Mouse (Mus musculus) MEL (cell line): Measurements from ENCODE around the gene Adam30.

ENCODE experiments used
- CTCF ChIP-seq, 3 experiments: IDR thresholded peaks in 2 of 3; conservative IDR thresholded peaks in 1 of 3; 2 replicates each; pipeline ENCODE4 v1.5.1; 2011 to 2012; ENCODE audit warnings: low read length in 3 of 3, low read depth in 2 of 3, mild to moderate bottlenecking in 2 of 3, improper control_type of control experiment in 1 of 3, inconsistent platforms in 1 of 3, mixed read lengths in 1 of 3, moderate library complexity in 1 of 3; ENCODE audit not compliant: control insufficient read depth in 1 of 3, insufficient read depth in 1 of 3, poor library complexity in 1 of 3, severe bottlenecking in 1 of 3
- EP300 ChIP-seq, 2 experiments: IDR thresholded peaks; 2 replicates each; pipeline ENCODE4 v1.6.1; 2011; ENCODE audit warnings: improper control_type of control experiment in 2 of 2, low read length in 2 of 2, low read depth in 1 of 2, mild to moderate bottlenecking in 1 of 2
- KAT2A ChIP-seq: conservative IDR thresholded peaks from 2 replicates; pipeline ENCODE4 v1.6.1; 2012; ENCODE audit warnings: low read depth, low read length, improper control_type of control experiment, inconsistent platforms
- MYB ChIP-seq: IDR thresholded peaks from 2 replicates; pipeline ENCODE4 v1.6.1; 2011; ENCODE audit warnings: mild to moderate bottlenecking, low read depth, low read length, improper control_type of control experiment
- NRF1 ChIP-seq: IDR thresholded peaks from 2 replicates; pipeline ENCODE4 v1.6.1; 2014; ENCODE audit warnings: low read depth, mild to moderate bottlenecking, inconsistent platforms, low read length, improper control_type of control experiment, moderate library complexity; ENCODE audit not compliant: poor library complexity, insufficient read depth, severe bottlenecking
- POLR2A ChIP-seq, 2 experiments: IDR thresholded peaks; 2 replicates each; pipeline ENCODE4 v1.6.1; 2011 to 2012; ENCODE audit warnings: low read length in 2 of 2, mild to moderate bottlenecking in 2 of 2, control low read depth in 1 of 2, improper control_type of control experiment in 1 of 2, low read depth in 1 of 2, moderate library complexity in 1 of 2; ENCODE audit not compliant: control insufficient read depth in 1 of 2, insufficient read depth in 1 of 2, poor library complexity in 1 of 2
- RAD21 ChIP-seq: IDR thresholded peaks from 2 replicates; pipeline ENCODE4 v1.6.1; 2011; ENCODE audit warnings: mild to moderate bottlenecking, low read depth, low read length, improper control_type of control experiment
- TAL1 ChIP-seq: IDR thresholded peaks from 2 replicates; pipeline ENCODE4 v1.6.1; 2012; ENCODE audit warnings: mild to moderate bottlenecking, inconsistent platforms, low read length, moderate library complexity, mixed read lengths
- USF1 ChIP-seq: IDR thresholded peaks from 2 replicates; pipeline ENCODE4 v1.6.1; 2014; ENCODE audit warnings: low read depth, mild to moderate bottlenecking, inconsistent platforms, low read length, improper control_type of control experiment, moderate library complexity

DNA sequence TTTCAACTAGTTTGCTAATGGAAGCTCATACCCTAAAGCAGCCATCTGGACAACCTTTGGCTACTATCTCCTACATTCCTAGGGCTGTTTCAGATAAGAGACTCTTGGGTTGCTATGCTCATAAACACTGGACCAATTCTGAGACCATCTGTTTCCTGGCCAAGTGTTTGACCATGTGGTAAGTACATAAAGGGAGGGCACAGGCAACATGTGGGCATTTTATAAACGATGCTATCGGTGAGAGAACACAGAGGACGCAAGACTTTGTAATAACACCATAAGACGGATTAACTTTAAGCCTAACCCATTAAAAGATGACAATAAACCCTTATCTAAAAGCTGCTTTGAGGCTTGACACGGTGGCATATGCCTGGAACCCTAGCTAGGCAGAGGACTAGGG is 42.9 kb downstream of the Adam30 start:
- TF ChIP-seq CTCF (IDR thresholded peaks at IDR 0.05 in 2 of 3, conservative IDR thresholded peaks at IDR 0.05 in 1 of 3; ENCODE audit: control insufficient read depth in 1 of 3, insufficient read depth in 1 of 3, low read depth in 2 of 3, low read length in 3 of 3, poor library complexity in 1 of 3, severe bottlenecking in 1 of 3) = no peak
- no peak for TF ChIP-seq EP300 (IDR thresholded peaks at IDR 0.05; ENCODE audit: low read depth in 1 of 2, low read length in 2 of 2)
- TF ChIP-seq RAD21 = no peak
- no peak for TF ChIP-seq MYB
- TF ChIP-seq POLR2A (IDR thresholded peaks at IDR 0.05; ENCODE audit: control insufficient read depth in 1 of 2, insufficient read depth in 1 of 2, low read depth in 1 of 2, low read length in 2 of 2, poor library complexity in 1 of 2) = no peak
- no peak for TF ChIP-seq TAL1
- no peak for TF ChIP-seq KAT2A
- TF ChIP-seq NRF1 = no peak
- TF ChIP-seq USF1 = no peak
